Comparison of ENCODE assay signal across 8 mouse cellular contexts in genomic region chr4:132747664-132748259, GRCm38 (mm10). TPM values are rescaled to one million over a fixed set of nuclear protein-coding genes. Genes with fewer than 3 reads are reported as not detected.
DNase-seq lines count a peak whose midpoint lies in the region; ATAC-seq and TF ChIP-seq lines count a peak whose summit lies in the region.

No protein-coding gene starts in this region.

- TF ChIP-seq POLR2A in small intestine, adult 2 months (IDR thresholded peaks at IDR 0.05; ENCODE audit: low read depth, low read length) = peak; percentile 48; the same call in 1 of the 2 replicates

- ATAC-seq in liver, embryonic 13.5 days (ENCODE audit: low read depth) = peak; percentile 39
- ATAC-seq in midbrain, embryonic 16.5 days = no peak
- ATAC-seq in forebrain, embryonic 12.5 days (ENCODE audit: low FRiP score) = no peak

- peak; percentile 73 for DNase-seq in CD4-positive, CD25-positive, alpha-beta regulatory T cell, adult 2 months (ENCODE audit: low read depth, low spot score)
- DNase-seq in adrenal gland, postnatal 14 days = peak; percentile 43
- DNase-seq in heart, postnatal 4 days = peak; percentile 47
- DNase-seq in liver, embryonic 13.5 days = no peak
- DNase-seq in left cerebral cortex, adult 18-20 months (ENCODE audit: low spot score in 2 of 2) = no peak

- WGBS in liver, embryonic 13.5 days (ENCODE audit: insufficient replicate concordance) = 18% methylated on average over 9 of the region's 9 CpGs
- WGBS in small intestine, adult 2 months = 14% methylated on average over 9 of the region's 9 CpGs
- 70% methylated on average over 9 of the region's 9 CpGs for WGBS in midbrain, embryonic 16.5 days
- WGBS in forebrain, embryonic 12.5 days = 76% methylated on average over 9 of the region's 9 CpGs

- TF ChIP-seq CTCF in small intestine, adult 2 months (IDR thresholded peaks at IDR 0.05; ENCODE audit: extremely low read depth, insufficient read length, insufficient replicate concordance, low read depth, low read length) = no peak

- H3K4me2 ChIP-seq in liver, embryonic 13.5 days = peak overlapping the region; percentile 29
- no peak overlapping the region for H3K4me2 ChIP-seq in midbrain, embryonic 16.5 days (ENCODE audit: low read length)
- H3K4me2 ChIP-seq in forebrain, embryonic 12.5 days = no peak overlapping the region

- no peaks in the 10 kb centered on the region for H3K9me3 ChIP-seq in liver, embryonic 13.5 days (replicated peaks)
- no peaks in the 10 kb centered on the region for H3K9me3 ChIP-seq in midbrain, embryonic 16.5 days (replicated peaks; ENCODE audit: control insufficient read depth, low read length, poor library complexity, severe bottlenecking)
- H3K9me3 ChIP-seq in forebrain, embryonic 12.5 days = no peaks in the 10 kb centered on the region

- peak overlapping the region; percentile 17 for H3K4me3 ChIP-seq in liver, embryonic 13.5 days (replicated peaks)
- peak overlapping the region; percentile 37 for H3K4me3 ChIP-seq in small intestine, adult 2 months (ENCODE audit: low read depth, low read length)
- no peak overlapping the region for H3K4me3 ChIP-seq in midbrain, embryonic 16.5 days (ENCODE audit: low read depth, low read length)
- no peak overlapping the region for H3K4me3 ChIP-seq in forebrain, embryonic 12.5 days (replicated peaks)

- peaks cover 30% of the 10 kb centered on the region for H3K4me1 ChIP-seq in liver, embryonic 13.5 days (replicated peaks)
- H3K4me1 ChIP-seq in small intestine, adult 2 months (ENCODE audit: control insufficient read depth, insufficient read depth, insufficient read length, low read length) = peaks cover 19% of the 10 kb centered on the region; the same call in 1 of the 2 replicates
- 0 out of 2 replicates have a peak, but pooled peaks cover 3% of the 10 kb centered on the region for H3K4me1 ChIP-seq in midbrain, embryonic 16.5 days (ENCODE audit: control insufficient read depth, insufficient read depth, low read length)
- H3K4me1 ChIP-seq in forebrain, embryonic 12.5 days = 0 out of 2 replicates have a peak, but pooled peaks cover 9% of the 10 kb centered on the region

- H3K36me3 ChIP-seq in liver, embryonic 13.5 days = no peaks in the 10 kb centered on the region
- peaks cover 8% of the 10 kb centered on the region for H3K36me3 ChIP-seq in small intestine, adult 2 months (ENCODE audit: control insufficient read depth, insufficient read depth, low read length)
- H3K36me3 ChIP-seq in midbrain, embryonic 16.5 days (ENCODE audit: control insufficient read depth, insufficient read depth, low read length) = no peaks in the 10 kb centered on the region
- no peaks in the 10 kb centered on the region for H3K36me3 ChIP-seq in forebrain, embryonic 12.5 days (replicated peaks)

- peak overlapping the region; percentile 75 for H3K27ac ChIP-seq in liver, embryonic 13.5 days
- H3K27ac ChIP-seq in small intestine, adult 2 months (ENCODE audit: insufficient read depth, low read depth, low read length) = peak overlapping the region; percentile 93
- H3K27ac ChIP-seq in midbrain, embryonic 16.5 days (ENCODE audit: low read length) = no peak overlapping the region
- no peak overlapping the region for H3K27ac ChIP-seq in forebrain, embryonic 12.5 days

- H3K27me3 ChIP-seq in liver, embryonic 13.5 days = no peaks in the 10 kb centered on the region
- H3K27me3 ChIP-seq in small intestine, adult 2 months (ENCODE audit: control insufficient read depth, insufficient read depth, low read length) = no peaks in the 10 kb centered on the region
- H3K27me3 ChIP-seq in midbrain, embryonic 16.5 days (ENCODE audit: control insufficient read depth, insufficient read depth, low read depth, low read length) = no peaks in the 10 kb centered on the region
- no peaks in the 10 kb centered on the region for H3K27me3 ChIP-seq in forebrain, embryonic 12.5 days

- H3K9ac ChIP-seq in liver, embryonic 13.5 days = peak overlapping the region; percentile 19; the same call in 1 of the 2 replicates
- no peak overlapping the region for H3K9ac ChIP-seq in midbrain, embryonic 16.5 days (ENCODE audit: low read depth, low read length)
- H3K9ac ChIP-seq in forebrain, embryonic 12.5 days = no peak overlapping the region

RNA-seq across cellular contexts. Expression of gene Smpdl3b, which starts 9.3 kb away (rescaled TPM):
- total RNA-seq in adrenal gland, postnatal 14 days (2021) = 2.1 and 3.3 TPM in 2 replicates
- total RNA-seq in heart, postnatal 4 days (2021) = 1 to 10 TPM; 1.3 to 1.4 TPM
- polyA plus RNA-seq in liver, embryonic 13.5 days (2015; fragmentation: Nextera tagmentation; extraction: Ambion mirVana) = 1.1 and 1.2 TPM in 2 replicates
- 126 and 144 TPM in 2 replicates for polyA plus RNA-seq in small intestine, adult 2 months (2012; rRNA removed)
- 1 to 10 TPM; 5.8 to 6.1 TPM for total RNA-seq in left cerebral cortex, adult 18-20 months (2021)
- polyA plus RNA-seq in midbrain, embryonic 16.5 days (2015; fragmentation: Nextera tagmentation; extraction: Ambion mirVana) = 0.53 and 0.62 TPM in 2 replicates
- 3.2 and 4.1 TPM in 2 replicates for polyA plus RNA-seq in forebrain, embryonic 12.5 days (2016; fragmentation: Nextera tagmentation; extraction: Ambion mirVana)

RNA-seq across cellular contexts. Expression of gene Xkr8, which starts 15.4 kb away (rescaled TPM):
- 4.0 and 4.7 TPM in 2 replicates for total RNA-seq in adrenal gland, postnatal 14 days (2021)
- total RNA-seq in heart, postnatal 4 days (2021) = 1 to 10 TPM; 2.0 to 2.5 TPM
- 3.5 and 3.6 TPM in 2 replicates for polyA plus RNA-seq in liver, embryonic 13.5 days (2015; fragmentation: Nextera tagmentation; extraction: Ambion mirVana)
- polyA plus RNA-seq in small intestine, adult 2 months (2012; rRNA removed) = 3.2 and 6.0 TPM in 2 replicates
- 1 to 10 TPM; 4.7 to 6.9 TPM for total RNA-seq in left cerebral cortex, adult 18-20 months (2021)
- 4.8 and 7.1 TPM in 2 replicates for polyA plus RNA-seq in midbrain, embryonic 16.5 days (2015; fragmentation: Nextera tagmentation; extraction: Ambion mirVana)
- 4.0 and 5.4 TPM in 2 replicates for polyA plus RNA-seq in forebrain, embryonic 12.5 days (2016; fragmentation: Nextera tagmentation; extraction: Ambion mirVana)

RNA-seq across cellular contexts. Expression of gene Rpa2, which starts 20.4 kb away (rescaled TPM):
- total RNA-seq in adrenal gland, postnatal 14 days (2021) = 15.9 and 16.6 TPM in 2 replicates
- total RNA-seq in heart, postnatal 4 days (2021) = 10 to 100 TPM; 36.5 to 42.5 TPM
- 107 and 117 TPM in 2 replicates for polyA plus RNA-seq in liver, embryonic 13.5 days (2015; fragmentation: Nextera tagmentation; extraction: Ambion mirVana)
- polyA plus RNA-seq in small intestine, adult 2 months (2012; rRNA removed) = 4.8 and 8.7 TPM in 2 replicates
- 10 to 100 TPM; 15.4 to 16.5 TPM for total RNA-seq in left cerebral cortex, adult 18-20 months (2021)
- polyA plus RNA-seq in midbrain, embryonic 16.5 days (2015; fragmentation: Nextera tagmentation; extraction: Ambion mirVana) = 31.6 and 31.7 TPM in 2 replicates
- 136 and 143 TPM in 2 replicates for polyA plus RNA-seq in forebrain, embryonic 12.5 days (2016; fragmentation: Nextera tagmentation; extraction: Ambion mirVana)

RNA-seq across cellular contexts. Expression of gene Themis2, which starts 48.4 kb away (rescaled TPM):
- total RNA-seq in adrenal gland, postnatal 14 days (2021) = 2.0 and 4.9 TPM in 2 replicates
- 1 to 10 TPM; 2.9 to 3.4 TPM for total RNA-seq in heart, postnatal 4 days (2021)
- polyA plus RNA-seq in liver, embryonic 13.5 days (2015; fragmentation: Nextera tagmentation; extraction: Ambion mirVana) = 1.7 and 2.4 TPM in 2 replicates
- 4.0 and 4.9 TPM in 2 replicates for polyA plus RNA-seq in small intestine, adult 2 months (2012; rRNA removed)
- total RNA-seq in left cerebral cortex, adult 18-20 months (2021) = under 1 TPM; 0.95 to 0.98 TPM
- polyA plus RNA-seq in midbrain, embryonic 16.5 days (2015; fragmentation: Nextera tagmentation; extraction: Ambion mirVana) = 0.15 and 0.38 TPM in 2 replicates
- 0.29 and 0.67 TPM in 2 replicates for polyA plus RNA-seq in forebrain, embryonic 12.5 days (2016; fragmentation: Nextera tagmentation; extraction: Ambion mirVana)

Comparison
In these comparisons a context has a peak if more than half of its experiments do, and no peak if none do; other contexts are left out.
1. DNase-seq: peak in CD4-positive, CD25-positive, alpha-beta regulatory T cell, adult 2 months (single experiment), adrenal gland, postnatal 14 days (single experiment) and heart, postnatal 4 days (single experiment); none in liver, embryonic 13.5 days (single experiment) and left cerebral cortex, adult 18-20 months (0 of 2).
2. H3K27ac ChIP-seq: peak in liver, embryonic 13.5 days (single experiment) and small intestine, adult 2 months (single experiment); none in midbrain, embryonic 16.5 days (single experiment) and forebrain, embryonic 12.5 days (single experiment).
3. H3K4me3 ChIP-seq: peak in liver, embryonic 13.5 days (single experiment) and small intestine, adult 2 months (single experiment); none in midbrain, embryonic 16.5 days (single experiment) and forebrain, embryonic 12.5 days (single experiment).
4. RNA of gene Smpdl3b, which starts 9.3 kb away (polyA plus RNA-seq): 126 to 144 TPM in small intestine, adult 2 months; 3.2 to 4.1 TPM in forebrain, embryonic 12.5 days, 1.1 to 1.2 TPM in liver, embryonic 13.5 days and 0.53 to 0.62 TPM in midbrain, embryonic 16.5 days; every median in the first group is over 10 times any median in the second.